Comparison of ENCODE assay signal across 9 mouse cellular contexts in genomic region chr11:88192595-88192994, GRCm38 (mm10). TPM values are rescaled to one million over a fixed set of nuclear protein-coding genes. Genes with fewer than 3 reads are reported as not detected.
DNase-seq lines count a peak whose midpoint lies in the region; ATAC-seq lines count a peak whose summit lies in the region.
"Had no signal": no experiment of that assay in that cellular context is flagged by ENCODE, and none has a peak within 500 bp of the region (broad histone marks: within the 10 kb centered on the region; RNA-seq: fewer than 3 reads in every experiment).

No protein-coding gene starts in this region.

- ATAC-seq in heart, embryonic 16.5 days (replicated peaks; ENCODE audit: extremely low read depth, insufficient read depth, low FRiP score) = no peak
- ATAC-seq in neural tube, embryonic 11.5 days (ENCODE audit: insufficient read depth, low FRiP score, low TSS enrichment) = no peak
- ATAC-seq in intestine, embryonic 16.5 days = peak; percentile 41; the same call in 1 of the 2 replicates

- H3K4me3 ChIP-seq in heart, embryonic 16.5 days (ENCODE audit: low read length) = no peak overlapping the region
- no peak overlapping the region for H3K4me3 ChIP-seq in neural tube, embryonic 11.5 days (ENCODE audit: low read depth, low read length)
- H3K4me3 ChIP-seq in intestine, embryonic 16.5 days (ENCODE audit: low read length) = no peak overlapping the region
- H3K4me3 ChIP-seq: neural tube, embryonic 13.5 days had no signal

- no peaks in the 10 kb centered on the region for H3K9me3 ChIP-seq in heart, embryonic 16.5 days (replicated peaks; ENCODE audit: control insufficient read depth, low read length)
- H3K9me3 ChIP-seq in neural tube, embryonic 11.5 days (ENCODE audit: control insufficient read depth, low read length) = no peaks in the 10 kb centered on the region
- H3K9me3 ChIP-seq in intestine, embryonic 16.5 days (ENCODE audit: control insufficient read depth, low read length) = no peaks in the 10 kb centered on the region
- H3K9me3 ChIP-seq: neural tube, embryonic 13.5 days had no signal

- H3K4me2 ChIP-seq in heart, embryonic 16.5 days (ENCODE audit: low read depth, low read length) = peak overlapping the region; percentile 51
- H3K4me2 ChIP-seq in neural tube, embryonic 11.5 days (ENCODE audit: low read depth) = no peak overlapping the region
- H3K4me2 ChIP-seq in intestine, embryonic 16.5 days (ENCODE audit: low read depth, low read length) = no peak overlapping the region
- H3K4me2 ChIP-seq: neural tube, embryonic 13.5 days had no signal

- H3K27me3 ChIP-seq in heart, embryonic 16.5 days (ENCODE audit: control insufficient read depth, insufficient read depth, low read length) = peaks cover 18% of the 10 kb centered on the region
- H3K27me3 ChIP-seq in neural tube, embryonic 11.5 days (ENCODE audit: control insufficient read depth, insufficient read depth, low read length) = peaks cover 30% of the 10 kb centered on the region
- peaks cover 19% of the 10 kb centered on the region for H3K27me3 ChIP-seq in intestine, embryonic 16.5 days (replicated peaks; ENCODE audit: control insufficient read depth, insufficient read depth, low read length)

- H3K9ac ChIP-seq in heart, embryonic 16.5 days (ENCODE audit: low read length) = no peak overlapping the region
- no peak overlapping the region for H3K9ac ChIP-seq in neural tube, embryonic 11.5 days (ENCODE audit: low read length)
- 0 out of 2 replicates have a peak overlapping the region, but pooled peaks have one; percentile 24 for H3K9ac ChIP-seq in intestine, embryonic 16.5 days (ENCODE audit: low read depth, low read length)
- H3K9ac ChIP-seq: neural tube, embryonic 13.5 days had no signal

- WGBS in heart, embryonic 16.5 days = 33% methylated on average over 4 of the region's 4 CpGs
- WGBS in neural tube, embryonic 11.5 days = 17% methylated on average over 4 of the region's 4 CpGs
- 13% methylated on average over 4 of the region's 4 CpGs for WGBS in intestine, embryonic 16.5 days

- H3K4me1 ChIP-seq in heart, embryonic 16.5 days (ENCODE audit: control insufficient read depth, insufficient read depth, low read length) = peaks cover 29% of the 10 kb centered on the region
- peaks cover 11% of the 10 kb centered on the region for H3K4me1 ChIP-seq in neural tube, embryonic 11.5 days (ENCODE audit: control insufficient read depth, insufficient read depth, low read length)
- H3K4me1 ChIP-seq in intestine, embryonic 16.5 days (ENCODE audit: control insufficient read depth, insufficient read depth, low read length) = peaks cover 34% of the 10 kb centered on the region

- H3K27ac ChIP-seq in heart, embryonic 16.5 days (ENCODE audit: low read length) = no peak overlapping the region
- H3K27ac ChIP-seq in neural tube, embryonic 11.5 days (ENCODE audit: low read depth, low read length) = no peak overlapping the region
- H3K27ac ChIP-seq in intestine, embryonic 16.5 days (ENCODE audit: low read length) = no peak overlapping the region
- H3K27ac ChIP-seq: neural tube, embryonic 13.5 days had no signal

- DNase-seq in heart, adult 11 months = no peak
- DNase-seq in neural tube, embryonic 11.5 days (ENCODE audit: low spot score) = peak; percentile 46
- DNase-seq in neural tube, embryonic 10.5 days (ENCODE audit: extremely low spot score, low spot score) = no peak
- DNase-seq in thymus, postnatal 4 days = peak; percentile 70
- DNase-seq in kidney, adult 18-20 months = no peak
- DNase-seq in cerebellum, adult 18-20 months = no peak

- H3K36me3 ChIP-seq in heart, embryonic 16.5 days (ENCODE audit: control insufficient read depth, insufficient read depth) = no peaks in the 10 kb centered on the region
- H3K36me3 ChIP-seq in neural tube, embryonic 11.5 days (ENCODE audit: control insufficient read depth, insufficient read depth, low read length) = no peaks in the 10 kb centered on the region
- H3K36me3 ChIP-seq in intestine, embryonic 16.5 days (ENCODE audit: control insufficient read depth, insufficient read depth, low read length) = no peaks in the 10 kb centered on the region
- H3K36me3 ChIP-seq: neural tube, embryonic 13.5 days had no signal

RNA-seq across cellular contexts. Expression of gene Mrps23, which starts 11.6 kb away (rescaled TPM):
- 97.6 and 105 TPM in 2 replicates for polyA plus RNA-seq in heart, embryonic 16.5 days (2015; fragmentation: Nextera tagmentation; extraction: Ambion mirVana)
- 76.3 and 85.5 TPM in 2 replicates for polyA plus RNA-seq in neural tube, embryonic 11.5 days (2014; fragmentation: Nextera tagmentation; extraction: Ambion mirVana)
- 56.3 and 63.9 TPM in 2 replicates for polyA plus RNA-seq in intestine, embryonic 16.5 days (2015; fragmentation: Nextera tagmentation; extraction: Ambion mirVana)

Comparison
In these comparisons a context has a peak if more than half of its experiments do, and no peak if none do; other contexts are left out.
1. DNase-seq: peak in neural tube, embryonic 11.5 days (single experiment) and thymus, postnatal 4 days (single experiment); none in heart, adult 11 months (single experiment), neural tube, embryonic 10.5 days (single experiment), kidney, adult 18-20 months (single experiment) and cerebellum, adult 18-20 months (0 of 2).